Mouse (Mus musculus) neural tube, embryonic 11.5 days (tissue): ENCODE measurements around the gene Olfr195. TPM values are rescaled to one million over a fixed set of nuclear protein-coding genes. Genes with fewer than 3 reads are reported as not detected.
"Not testable (repeated sequence)": the region's sequence is repeated elsewhere in the genome, so short reads cannot be mapped to it uniquely, and the experiment has no call there.

Source experiments
- ATAC-seq: fragments of 200-750 bp; cut with Nextera tagmentation; 2 replicates; pipeline ENCODE4 v1.8.0; 2017; ENCODE audit warnings: moderate number of reproducible peaks, mild to moderate bottlenecking, moderate TSS enrichment, moderate library complexity; ENCODE audit not compliant: insufficient read depth, low FRiP score, low TSS enrichment
- DNase-seq: peaks from one replicate; pipeline ENCODE4 v3.0.0-alpha.2; 2015; ENCODE audit warnings: low spot score
- H3K27ac ChIP-seq: fragments of 300-500 bp; sonication (generic); 2 replicates; pipeline ENCODE4 v1.5.1; 2014; ENCODE audit warnings: low read depth, mild to moderate bottlenecking, low read length
- H3K27me3 ChIP-seq: fragments of 300-500 bp; sonication (generic); 2 replicates; pipeline ENCODE4 v1.6.1; 2014; ENCODE audit warnings: mild to moderate bottlenecking, low read length, mixed read lengths; ENCODE audit not compliant: control insufficient read depth, insufficient read depth
- H3K36me3 ChIP-seq: fragments of 300-500 bp; sonication (generic); 2 replicates; pipeline ENCODE4 v1.6.1; 2014; ENCODE audit warnings: mild to moderate bottlenecking, low read length, moderate library complexity, mixed read lengths; ENCODE audit not compliant: control insufficient read depth, insufficient read depth
- H3K4me1 ChIP-seq: fragments of 300-500 bp; sonication (generic); 2 replicates; pipeline ENCODE4 v1.6.1; 2014; ENCODE audit warnings: low read length, mixed read lengths; ENCODE audit not compliant: control insufficient read depth, insufficient read depth
- H3K4me2 ChIP-seq: fragments of 300-500 bp; sonication (generic); 2 replicates; pipeline ENCODE4 v1.6.1; 2014; ENCODE audit warnings: low read depth, mild to moderate bottlenecking, moderate library complexity
- H3K4me3 ChIP-seq: fragments of 300-500 bp; sonication (generic); 2 replicates; pipeline ENCODE4 v1.5.1; 2014; ENCODE audit warnings: low read depth, low read length
- H3K9ac ChIP-seq: fragments of 300-500 bp; sonication (generic); 2 replicates; pipeline ENCODE4 v1.6.1; 2014; ENCODE audit warnings: mild to moderate bottlenecking, low read length
- H3K9me3 ChIP-seq: fragments of 300-500 bp; sonication (generic); 2 replicates; pipeline ENCODE4 v1.6.1; 2016; ENCODE audit warnings: low read length; ENCODE audit not compliant: control insufficient read depth
- WGBS: fragments of 180-500 bp; shearing (Covaris S2); extraction: QIAGEN DNeasy Blood & Tissue Kit; methylation state at CpG from one replicate; pipeline ENCODE4 v1.1.7; 2014; 5-methylcytosine and 5-hydroxymethylcytosine counted together
- polyA plus RNA-seq: library from polyadenylated mRNA; unstranded; fragments of >200 nt; fragmentation: Nextera tagmentation; extraction: Ambion mirVana; gene quantifications from 2 replicates; pipeline ENCODE4 v1.2.1, GENCODE M21; 2014

Olfr195 gene
- not detected in 2 replicates for polyA plus RNA-seq

- Histone ChIP-seq H3K9ac (no peak within 1 kb of the TSS), H3K4me3 (no peak within 1 kb of the TSS), H3K4me2 (no peak within 1 kb of the TSS), H3K36me3 (no peaks in the 10 kb centered on the region), H3K9me3 (no peaks in the 10 kb centered on the region), H3K27ac (no peak within 1 kb of the TSS), H3K27me3 (no peaks in the 10 kb centered on the region), H3K4me1 (no peaks in the 10 kb centered on the region)
- ATAC-seq: no peak
- no peak for DNase-seq
- 93% methylated on average over 1 of the region's 1 CpGs for WGBS
These were observed at the start of gene Olfr195 for GRCm38 (mm10) chr16:59146746-59147145. TSS of gene Olfr195 (plus strand) at chr16:59147046.

DNA sequence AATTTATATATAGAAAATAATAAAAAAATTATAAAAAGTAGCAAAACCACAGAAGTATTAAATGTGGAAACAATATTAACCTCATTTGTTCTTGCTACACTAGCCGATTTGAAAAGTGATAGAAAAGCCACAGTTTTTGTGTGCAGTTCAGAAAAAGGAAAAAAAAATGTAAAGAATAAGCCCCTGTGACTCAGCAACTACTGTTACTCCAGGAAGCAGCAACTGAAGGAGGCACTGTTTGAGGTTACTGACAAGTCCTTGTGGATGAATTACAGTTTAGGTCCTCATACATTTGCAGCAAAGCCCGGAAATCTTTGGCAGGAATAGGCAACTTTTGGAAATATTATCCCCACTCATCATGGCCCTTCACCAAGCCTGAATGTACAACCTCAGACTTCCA lies 41.5 kb upstream of the Olfr195 start:
- 75% methylated on average over 2 of the region's 2 CpGs for WGBS
- no peaks in the 10 kb centered on the region for H3K9me3 ChIP-seq
- no peak overlapping the region for H3K4me3 ChIP-seq
- H3K27me3 ChIP-seq: no peaks in the 10 kb centered on the region
- no peak overlapping the region for H3K27ac ChIP-seq
- no peaks in the 10 kb centered on the region for H3K36me3 ChIP-seq
- H3K4me1 ChIP-seq: no peaks in the 10 kb centered on the region
- DNase-seq (no peak), ATAC-seq (no peak)
- no peak overlapping the region for H3K4me2 ChIP-seq
- H3K9ac ChIP-seq: no peak overlapping the region

- H3K9me3 ChIP-seq, H3K27me3 ChIP-seq, H3K27ac ChIP-seq, H3K4me3 ChIP-seq, ATAC-seq, DNase-seq, H3K36me3 ChIP-seq, H3K4me1 ChIP-seq, H3K9ac ChIP-seq, H3K4me2 ChIP-seq: not testable (repeated sequence)
- WGBS: 67% methylated on average over 5 of the region's 5 CpGs
These were observed 38.3 kb upstream of the Olfr195 start for GRCm38 (mm10) chr16:59108522-59108921.

DNA sequence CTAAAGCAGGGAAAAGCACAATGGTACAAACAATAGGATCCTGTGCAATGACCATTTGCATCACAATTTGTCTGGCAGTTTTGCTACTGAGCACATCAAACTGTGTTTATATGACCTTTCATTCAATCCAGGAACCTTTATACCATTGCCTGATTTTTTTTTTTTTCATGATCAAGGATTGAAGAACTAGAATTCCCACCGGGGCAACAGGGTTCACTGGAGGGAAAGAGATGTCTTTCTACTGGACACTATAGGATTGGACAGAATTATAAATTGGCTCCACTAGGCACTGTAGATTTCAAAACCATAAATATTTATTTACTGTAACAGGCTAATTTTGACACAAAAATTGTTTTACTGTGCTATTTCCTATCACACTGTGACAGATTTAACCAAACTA lies 35.1 kb upstream of the Olfr195 start, which contains the start of gene Olfr193:
Olfr193 (minus strand) TSS at position 101 of the 400 bp plus-strand sequence.
- ATAC-seq: no peak
- 97% methylated on average over 1 of the region's 1 CpGs for WGBS

GRCm38 (mm10) chr16:59120969-59121368 lies 25.9 kb upstream of the Olfr195 start, which contains the start of gene Olfr194:
TSS of gene Olfr194 (minus strand) at chr16:59121069.
- no peaks in the 10 kb centered on the region for H3K9me3 ChIP-seq
- ATAC-seq (no peak), DNase-seq (no peak)
- no peaks in the 10 kb centered on the region for H3K36me3 ChIP-seq
- no peaks in the 10 kb centered on the region for H3K27me3 ChIP-seq
- H3K4me3 ChIP-seq: no peak within 1 kb of the TSS
- no peaks in the 10 kb centered on the region for H3K4me1 ChIP-seq
- no peak within 1 kb of the TSS for H3K4me2 ChIP-seq
- H3K27ac ChIP-seq: no peak within 1 kb of the TSS
- H3K9ac ChIP-seq: no peak within 1 kb of the TSS

More for the DNA sequence above, 35.1 kb upstream of the Olfr195 start, which contains the start of gene Olfr193:
- Histone ChIP-seq H3K4me2 (no peak within 1 kb of the TSS), H3K9ac (no peak within 1 kb of the TSS), H3K9me3 (no peaks in the 10 kb centered on the region), H3K27me3 (no peaks in the 10 kb centered on the region), H3K27ac (no peak within 1 kb of the TSS), H3K4me1 (no peaks in the 10 kb centered on the region), H3K36me3 (no peaks in the 10 kb centered on the region), H3K4me3 (no peak within 1 kb of the TSS)
- no peak for DNase-seq

DNA sequence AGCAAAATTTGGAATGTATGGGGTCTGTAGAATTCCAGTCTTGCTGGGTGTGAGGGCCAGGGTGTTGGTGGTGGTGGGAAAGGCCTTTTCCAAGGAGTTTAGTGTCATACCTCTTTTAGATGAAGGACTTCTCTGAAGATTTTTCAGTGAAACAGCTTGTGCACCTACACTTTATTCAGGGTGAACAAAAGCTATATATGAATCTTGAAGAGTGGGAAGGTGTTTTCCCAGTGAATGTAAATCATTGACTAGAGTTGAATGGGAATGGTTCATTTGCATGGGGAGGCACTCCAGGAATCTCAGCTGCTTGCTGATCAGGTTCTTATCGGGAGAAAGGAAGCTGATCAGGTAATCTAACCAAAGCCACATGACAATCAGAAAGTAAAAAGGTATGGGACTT lies 16.1 kb upstream of the Olfr195 start:
- no peak overlapping the region for H3K4me2 ChIP-seq
- H3K27ac ChIP-seq: no peak overlapping the region
- H3K27me3 ChIP-seq: no peaks in the 10 kb centered on the region
- no peaks in the 10 kb centered on the region for H3K9me3 ChIP-seq
- no peak overlapping the region for H3K4me3 ChIP-seq
- no peaks in the 10 kb centered on the region for H3K36me3 ChIP-seq
- 80% methylated on average over 1 of the region's 1 CpGs for WGBS
- ATAC-seq (no peak), DNase-seq (no peak)
- H3K9ac ChIP-seq: no peak overlapping the region
- H3K4me1 ChIP-seq: no peaks in the 10 kb centered on the region

DNA sequence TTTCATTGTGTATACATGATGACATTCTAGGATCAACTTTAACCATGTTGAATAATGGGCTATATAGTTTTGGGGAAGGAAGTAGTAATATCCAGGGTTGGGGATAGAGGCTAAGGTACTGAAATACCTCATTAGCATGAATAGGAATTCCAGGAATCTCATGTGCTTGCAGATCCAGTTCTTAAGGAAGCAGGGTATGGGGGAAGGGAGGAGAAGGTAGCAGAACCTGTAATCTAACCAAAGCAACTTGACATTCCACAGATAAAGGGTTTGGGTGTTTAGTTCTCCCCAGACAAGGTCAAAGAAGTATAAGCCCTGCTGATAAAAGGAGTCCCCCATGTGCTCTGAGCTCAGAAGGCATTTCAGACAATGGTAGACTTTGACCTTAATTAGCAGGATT lies 5.7 kb upstream of the Olfr195 start:
- no peak overlapping the region for H3K4me2 ChIP-seq
- H3K36me3 ChIP-seq: no peaks in the 10 kb centered on the region
- no peak overlapping the region for H3K27ac ChIP-seq
- H3K4me3 ChIP-seq: no peak overlapping the region
- no peak for ATAC-seq
- H3K4me1 ChIP-seq: no peaks in the 10 kb centered on the region
- H3K27me3 ChIP-seq: no peaks in the 10 kb centered on the region
- no peak for DNase-seq
- no peak overlapping the region for H3K9ac ChIP-seq
- no peaks in the 10 kb centered on the region for H3K9me3 ChIP-seq

DNA sequence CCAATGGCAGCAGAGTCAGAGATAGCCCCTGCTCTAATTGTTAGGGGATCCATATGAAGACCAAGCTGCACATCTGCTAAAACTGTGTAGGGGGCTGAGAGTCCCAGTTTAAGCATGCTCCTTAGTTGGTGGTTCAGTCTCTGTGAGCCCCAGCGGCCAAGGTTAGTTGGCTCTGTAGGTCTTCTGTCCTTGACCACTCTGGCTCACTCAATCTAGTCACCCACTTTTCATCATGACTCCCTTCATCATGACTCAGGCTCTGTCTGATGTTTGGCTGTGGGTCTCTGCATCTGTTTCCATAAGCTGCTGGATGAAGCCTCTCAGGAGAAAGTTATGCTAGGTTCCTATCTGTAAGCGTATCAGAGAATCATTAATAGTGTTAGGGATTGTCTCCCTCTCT lies 5.2 kb downstream of the Olfr195 start:
- H3K27me3 ChIP-seq: no peaks in the 10 kb centered on the region
- H3K9me3 ChIP-seq: no peaks in the 10 kb centered on the region
- no peak overlapping the region for H3K4me2 ChIP-seq
- no peak overlapping the region for H3K4me3 ChIP-seq
- DNase-seq (no peak), ATAC-seq (no peak)
- no peak overlapping the region for H3K9ac ChIP-seq
- H3K36me3 ChIP-seq: no peaks in the 10 kb centered on the region
- no peak overlapping the region for H3K27ac ChIP-seq
- no peaks in the 10 kb centered on the region for H3K4me1 ChIP-seq
- WGBS: 85% methylated on average over 2 of the region's 2 CpGs

DNA sequence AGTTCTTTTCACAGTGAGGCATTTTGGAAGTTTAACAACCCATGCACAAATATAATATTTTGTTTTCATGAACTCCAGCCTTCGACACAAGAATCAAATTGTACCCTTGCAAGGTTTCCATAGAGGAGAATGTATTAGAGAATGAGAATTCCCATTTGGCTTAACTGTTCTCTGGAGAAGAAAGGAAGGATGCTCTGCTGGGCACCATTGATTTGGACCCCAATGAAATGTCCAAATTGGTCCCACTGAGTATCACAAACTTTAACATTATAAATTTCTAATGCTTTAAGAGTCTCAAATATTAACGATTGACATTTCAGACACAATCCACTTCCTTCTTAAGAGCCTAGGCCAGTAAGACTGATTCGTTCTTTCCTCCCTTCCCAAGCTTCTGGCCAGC lies 23.5 kb downstream of the Olfr195 start, which contains the start of gene Olfr196:
Olfr196 (minus strand) TSS at position 101 of the 400 bp plus-strand sequence.
- ATAC-seq: no peak
- no peak within 1 kb of the TSS for H3K4me2 ChIP-seq
- WGBS: 84% methylated on average over 3 of the region's 3 CpGs

More for the DNA sequence above, 23.5 kb downstream of the Olfr195 start, which contains the start of gene Olfr196:
- H3K4me3 ChIP-seq: no peak within 1 kb of the TSS
- H3K4me1 ChIP-seq: no peaks in the 10 kb centered on the region
- no peak within 1 kb of the TSS for H3K27ac ChIP-seq
- DNase-seq: no peak
- no peaks in the 10 kb centered on the region for H3K27me3 ChIP-seq
- no peaks in the 10 kb centered on the region for H3K9me3 ChIP-seq
- H3K9ac ChIP-seq: no peak within 1 kb of the TSS
- H3K36me3 ChIP-seq: no peaks in the 10 kb centered on the region
